Mouse (Mus musculus): Measurements from ENCODE around the gene Capza1. TPM values are rescaled to one million over a fixed set of nuclear protein-coding genes. Genes with fewer than 3 reads are reported as not detected.
A peak's percentile ranks its signal among the peaks of the same experiment; 100 is the strongest.
"Not testable (repeated sequence)": the region's sequence is repeated elsewhere in the genome, so short reads cannot be mapped to it uniquely, and the experiment has no call there.

The Capza1 gene
- polyA plus RNA-seq, 1 experiment from 2014 or later, result 183 TPM

GRCm38 (mm10) chr3:104816130-104816529 lies 48.2 kb downstream of the Capza1 start:
- no peak for ATAC-seq (ENCODE audit: insufficient number of reproducible peaks, low FRiP score, low TSS enrichment, low read depth)
- H3K4me2 ChIP-seq (replicated peaks), result no peak overlapping the region
- no peaks in the 10 kb centered on the region for H3K27me3 ChIP-seq
- no peak overlapping the region for H3K4me3 ChIP-seq (replicated peaks)
- peaks cover 4% of the 10 kb centered on the region; the same call in 1 of the 2 replicates for H3K36me3 ChIP-seq
- WGBS, result 94% methylated on average over 7 of the region's 7 CpGs
- H3K9ac ChIP-seq, result no peak overlapping the region
- H3K9me3 ChIP-seq (replicated peaks), result no peaks in the 10 kb centered on the region
- peaks cover 21% of the 10 kb centered on the region for H3K4me1 ChIP-seq
- H3K27ac ChIP-seq (replicated peaks), result no peak overlapping the region

GRCm38 (mm10) chr3:104815346-104815745 lies 49.0 kb downstream of the Capza1 start:
- Histone ChIP-seq H3K9me3 (replicated peaks) (no peaks in the 10 kb centered on the region), H3K9ac (no peak overlapping the region), H3K4me3 (replicated peaks) (no peak overlapping the region), H3K4me1 (peaks cover 21% of the 10 kb centered on the region), H3K4me2 (replicated peaks) (no peak overlapping the region), H3K36me3 (0 out of 2 replicates have a peak, but pooled peaks cover under 1% of the 10 kb centered on the region), H3K27me3 (no peaks in the 10 kb centered on the region), H3K27ac (replicated peaks) (no peak overlapping the region)
- 84% methylated on average over 2 of the region's 2 CpGs for WGBS
- ATAC-seq (ENCODE audit: insufficient number of reproducible peaks, low FRiP score, low TSS enrichment, low read depth), result no peak

- Histone ChIP-seq H3K4me2 (replicated peaks) (no peak overlapping the region), H3K9ac (no peak overlapping the region), H3K9me3 (replicated peaks) (no peaks in the 10 kb centered on the region), H3K4me1 (peaks cover 21% of the 10 kb centered on the region), H3K4me3 (replicated peaks) (no peak overlapping the region), H3K27ac (replicated peaks) (no peak overlapping the region), H3K27me3 (no peaks in the 10 kb centered on the region), H3K36me3 (no peaks in the 10 kb centered on the region)
- ATAC-seq (ENCODE audit: insufficient number of reproducible peaks, low FRiP score, low TSS enrichment, low read depth), result no peak
- WGBS, result 97% methylated on average over 1 of the region's 1 CpGs
Observed at GRCm38 (mm10) chr3:104814746-104815145, 49.6 kb downstream of the Capza1 start.

- not testable (repeated sequence) for H3K9me3 ChIP-seq (replicated peaks); H3K9ac ChIP-seq; H3K27ac ChIP-seq (replicated peaks); ATAC-seq (ENCODE audit: insufficient number of reproducible peaks, low FRiP score, low TSS enrichment, low read depth); H3K27me3 ChIP-seq; H3K36me3 ChIP-seq; H3K4me2 ChIP-seq (replicated peaks); H3K4me3 ChIP-seq (replicated peaks)
- peaks cover 11% of the 10 kb centered on the region for H3K4me1 ChIP-seq
- WGBS, result 92% methylated on average over 7 of the region's 7 CpGs
Observed at GRCm38 (mm10) chr3:104813227-104813626, 51.1 kb downstream of the Capza1 start.

GRCm38 (mm10) chr3:104812254-104812653 lies 52.1 kb downstream of the Capza1 start:
- no peaks in the 10 kb centered on the region for H3K36me3 ChIP-seq
- no peaks in the 10 kb centered on the region for H3K9me3 ChIP-seq (replicated peaks)
- no peaks in the 10 kb centered on the region for H3K27me3 ChIP-seq
- WGBS, result 83% methylated on average over 4 of the region's 4 CpGs
- peaks cover 8% of the 10 kb centered on the region for H3K4me1 ChIP-seq
- no peak overlapping the region for H3K9ac ChIP-seq
- H3K4me3 ChIP-seq (replicated peaks), result no peak overlapping the region
- no peak overlapping the region for H3K4me2 ChIP-seq (replicated peaks)
- no peak for ATAC-seq (ENCODE audit: insufficient number of reproducible peaks, low FRiP score, low TSS enrichment, low read depth)
- no peak overlapping the region for H3K27ac ChIP-seq (replicated peaks)

GRCm38 (mm10) chr3:104811752-104812151 lies 52.6 kb downstream of the Capza1 start:
- H3K9ac ChIP-seq, result no peak overlapping the region
- no peak overlapping the region for H3K4me2 ChIP-seq (replicated peaks)
- no peak overlapping the region for H3K4me3 ChIP-seq (replicated peaks)
- H3K36me3 ChIP-seq, result no peaks in the 10 kb centered on the region
- 28% methylated on average over 3 of the region's 3 CpGs for WGBS
- no peak for ATAC-seq (ENCODE audit: insufficient number of reproducible peaks, low FRiP score, low TSS enrichment, low read depth)
- H3K27me3 ChIP-seq, result no peaks in the 10 kb centered on the region
- H3K9me3 ChIP-seq (replicated peaks), result no peaks in the 10 kb centered on the region
- H3K4me1 ChIP-seq, result peaks cover 3% of the 10 kb centered on the region
- no peak overlapping the region for H3K27ac ChIP-seq (replicated peaks)

- H3K4me2 ChIP-seq (replicated peaks), result no peak overlapping the region
- H3K27me3 ChIP-seq, result no peaks in the 10 kb centered on the region
- peaks cover 37% of the 10 kb centered on the region for H3K36me3 ChIP-seq
- no peak overlapping the region for H3K9ac ChIP-seq
- H3K9me3 ChIP-seq (replicated peaks), result no peaks in the 10 kb centered on the region
- no peak overlapping the region for H3K27ac ChIP-seq (replicated peaks)
- 75% methylated on average over 9 of the region's 9 CpGs for WGBS
- H3K4me3 ChIP-seq (replicated peaks), result no peak overlapping the region
- ATAC-seq (ENCODE audit: insufficient number of reproducible peaks, low FRiP score, low TSS enrichment, low read depth), result no peak; the same call in 1 of the 2 replicates
- H3K4me1 ChIP-seq, result no peaks in the 10 kb centered on the region
Observed at GRCm38 (mm10) chr3:104805539-104805938, 58.8 kb downstream of the Capza1 start.

GRCm38 (mm10) chr3:104804312-104804711 lies 60.0 kb downstream of the Capza1 start:
- no peak overlapping the region for H3K4me2 ChIP-seq (replicated peaks)
- no peak overlapping the region for H3K4me3 ChIP-seq (replicated peaks)
- ATAC-seq (ENCODE audit: insufficient number of reproducible peaks, low FRiP score, low TSS enrichment, low read depth), result no peak
- WGBS, result 87% methylated on average over 10 of the region's 10 CpGs
- H3K36me3 ChIP-seq, result peaks cover 49% of the 10 kb centered on the region
- no peaks in the 10 kb centered on the region for H3K4me1 ChIP-seq
- no peak overlapping the region for H3K9ac ChIP-seq
- H3K27ac ChIP-seq (replicated peaks), result no peak overlapping the region
- no peaks in the 10 kb centered on the region for H3K27me3 ChIP-seq
- no peaks in the 10 kb centered on the region for H3K9me3 ChIP-seq (replicated peaks)

- Histone ChIP-seq H3K27me3 (no peaks in the 10 kb centered on the region), H3K9ac (no peak overlapping the region), H3K4me2 (replicated peaks) (no peak overlapping the region), H3K36me3 (peaks cover 69% of the 10 kb centered on the region), H3K9me3 (replicated peaks) (no peaks in the 10 kb centered on the region), H3K4me3 (replicated peaks) (no peak overlapping the region), H3K27ac (replicated peaks) (no peak overlapping the region), H3K4me1 (no peaks in the 10 kb centered on the region; the same call in 1 of the 2 replicates)
- 91% methylated on average over 6 of the region's 6 CpGs for WGBS
- ATAC-seq (ENCODE audit: insufficient number of reproducible peaks, low FRiP score, low TSS enrichment, low read depth), result no peak
Observed at GRCm38 (mm10) chr3:104801481-104801880, 62.8 kb downstream of the Capza1 start.

- ATAC-seq (ENCODE audit: insufficient number of reproducible peaks, low FRiP score, low TSS enrichment, low read depth), result no peak
- Histone ChIP-seq H3K27me3 (no peaks in the 10 kb centered on the region), H3K9me3 (replicated peaks) (no peaks in the 10 kb centered on the region), H3K4me3 (replicated peaks) (no peak overlapping the region), H3K27ac (replicated peaks) (no peak overlapping the region), H3K4me1 (peaks cover 7% of the 10 kb centered on the region), H3K36me3 (peaks cover 76% of the 10 kb centered on the region), H3K4me2 (replicated peaks) (no peak overlapping the region), H3K9ac (no peak overlapping the region)
- 93% methylated on average over 11 of the region's 11 CpGs for WGBS
Observed at GRCm38 (mm10) chr3:104800681-104801080, 63.6 kb downstream of the Capza1 start.

- H3K36me3 ChIP-seq, result peaks cover 75% of the 10 kb centered on the region
- no peak overlapping the region for H3K9ac ChIP-seq
- H3K4me3 ChIP-seq (replicated peaks), result no peak overlapping the region
- peaks cover 48% of the 10 kb centered on the region for H3K4me1 ChIP-seq
- 70% methylated on average over 15 of the region's 15 CpGs for WGBS
- no peak for ATAC-seq (ENCODE audit: insufficient number of reproducible peaks, low FRiP score, low TSS enrichment, low read depth)
- 0 out of 2 replicates have a peak overlapping the region, but pooled peaks have one; percentile 71 for H3K27ac ChIP-seq (replicated peaks)
- H3K4me2 ChIP-seq (replicated peaks), result no peak overlapping the region
- no peaks in the 10 kb centered on the region for H3K27me3 ChIP-seq
- no peaks in the 10 kb centered on the region for H3K9me3 ChIP-seq (replicated peaks)
Observed at GRCm38 (mm10) chr3:104796430-104797082, 67.7 kb downstream of the Capza1 start.

Data from embryonic facial prominence, embryonic 15.5 days (tissue).